Mouse (Mus musculus) heart, embryonic 10.5 days (tissue): ENCODE measurements around the gene Btla. TPM values are rescaled to one million over a fixed set of nuclear protein-coding genes. Genes with fewer than 3 reads are reported as not detected.

ENCODE experiments used
- DNase-seq: peaks from one replicate; pipeline ENCODE4 v3.0.0-alpha.2; 2017; ENCODE audit warnings: low spot score
- H3K27ac ChIP-seq: fragments of 300-500 bp; sonication (generic); 2 replicates; pipeline ENCODE4 v1.5.1; 2016; ENCODE audit warnings: mild to moderate bottlenecking
- H3K27me3 ChIP-seq: fragments of 300-500 bp; sonication (generic); 2 replicates; pipeline ENCODE4 v1.6.1; 2016; ENCODE audit warnings: mild to moderate bottlenecking; ENCODE audit not compliant: poor library complexity, insufficient read depth, severe bottlenecking
- H3K36me3 ChIP-seq: fragments of 300-500 bp; sonication (generic); 2 replicates; pipeline ENCODE4 v1.6.1; 2016; ENCODE audit warnings: mild to moderate bottlenecking, moderate library complexity
- H3K4me1 ChIP-seq: fragments of 300-500 bp; sonication (generic); 2 replicates; pipeline ENCODE4 v1.6.1; 2016; ENCODE audit warnings: mild to moderate bottlenecking
- H3K4me3 ChIP-seq: fragments of 300-500 bp; sonication (generic); 2 replicates; pipeline ENCODE4 v1.5.1; 2016; ENCODE audit warnings: mild to moderate bottlenecking, moderate library complexity
- H3K9me3 ChIP-seq: fragments of 300-500 bp; sonication (generic); 2 replicates; pipeline ENCODE4 v1.6.1; 2016; ENCODE audit warnings: mild to moderate bottlenecking, moderate library complexity
- WGBS: fragments of 180-500 bp; shearing (Covaris S2); methylation state at CpG from one replicate; pipeline ENCODE4 v1.1.7; 2016; 5-methylcytosine and 5-hydroxymethylcytosine counted together
- polyA plus RNA-seq: library from polyadenylated mRNA; unstranded; fragments of >200 nt; fragmentation: Nextera tagmentation; extraction: Ambion mirVana; gene quantifications from 2 replicates; pipeline ENCODE4 v1.2.1, GENCODE M21; 2016

The Btla gene
- polyA plus RNA-seq, 1 experiment from 2014 or later, result not detected

GRCm38 (mm10) chr16:45297806-45298205 lies 73.7 kb downstream of the Btla start:
- H3K4me1 ChIP-seq, result no peaks in the 10 kb centered on the region
- WGBS, result 51% methylated on average over 3 of the region's 3 CpGs
- no peaks in the 10 kb centered on the region for H3K9me3 ChIP-seq
- H3K27ac ChIP-seq, result no peak overlapping the region
- no peak for DNase-seq
- no peaks in the 10 kb centered on the region for H3K36me3 ChIP-seq
- no peak overlapping the region for H3K4me3 ChIP-seq
- no peaks in the 10 kb centered on the region for H3K27me3 ChIP-seq

Other genes with a start within 250 kb of the Btla start
- 66.7 and 78.8 TPM in 2 replicates for gene Ccdc80, start 130.9 kb upstream of the Btla start, polyA plus RNA-seq
- gene Slc35a5, start 65.6 kb upstream of the Btla start, polyA plus RNA-seq, result 13.9 and 14.0 TPM in 2 replicates
- 35.6 and 39.6 TPM in 2 replicates for gene Atg3, start 65.5 kb upstream of the Btla start, polyA plus RNA-seq
- gene Cd200, start 184.7 kb downstream of the Btla start, polyA plus RNA-seq, result 4.2 and 6.1 TPM in 2 replicates